Mouse (Mus musculus): ENCODE measurements around the gene Hykk.

DNA sequence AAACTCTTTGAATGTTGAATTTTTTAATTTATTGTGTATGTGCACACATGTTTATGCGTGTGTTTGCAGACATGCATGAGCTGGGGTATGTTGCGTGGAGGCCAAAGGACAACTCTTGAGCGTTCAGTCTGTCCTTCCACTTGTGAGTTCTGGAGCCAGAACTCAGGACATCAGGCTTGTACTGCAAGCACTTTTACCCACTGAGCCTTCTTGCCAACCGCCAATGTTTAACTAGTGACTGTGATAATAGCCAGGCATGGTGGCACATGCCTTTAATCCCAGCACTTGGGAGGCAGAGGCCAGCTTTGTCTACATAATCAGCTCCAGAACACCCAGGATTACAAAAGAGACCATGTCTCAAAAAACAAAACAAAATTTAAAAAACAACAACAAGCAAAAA, 25.0 kb downstream of the Hykk start:
- no peak for TF ChIP-seq CEBPB (IDR thresholded peaks at IDR 0.05; ENCODE audit: insufficient read depth, poor library complexity, severe bottlenecking)
- TF ChIP-seq POLR2A (IDR thresholded peaks at IDR 0.05; ENCODE audit: insufficient read length, low read depth), result no peak
- TF ChIP-seq TCF12 (IDR thresholded peaks at IDR 0.05; ENCODE audit: insufficient read depth, poor library complexity, severe bottlenecking), result no peak
- no peak for TF ChIP-seq USF1 (IDR thresholded peaks at IDR 0.05; ENCODE audit: low read depth)
- TF ChIP-seq REST (IDR thresholded peaks at IDR 0.05; ENCODE audit: insufficient read depth, insufficient read length), result no peak
- no peak for TF ChIP-seq TCF3 (IDR thresholded peaks at IDR 0.05; ENCODE audit: insufficient read length, low read depth)
- no peak for TF ChIP-seq MAX (IDR thresholded peaks at IDR 0.05; ENCODE audit: low read depth)
- TF ChIP-seq E2F4 (IDR thresholded peaks at IDR 0.05; ENCODE audit: insufficient read depth), result no peak
- no peak for TF ChIP-seq POLR2AphosphoS2 (IDR thresholded peaks at IDR 0.05; ENCODE audit: insufficient read length, low read depth)
- no peak for TF ChIP-seq MYOG (IDR thresholded peaks at IDR 0.05; ENCODE audit: control insufficient read depth in 1 of 3, insufficient read depth in 1 of 3, insufficient read length in 2 of 3, low read depth in 2 of 3)
- TF ChIP-seq MYOD1 (IDR thresholded peaks at IDR 0.05; ENCODE audit: control insufficient read depth in 1 of 3, insufficient read length in 2 of 3, low read depth in 2 of 3), result no peak
- no peak for TF ChIP-seq SRF (IDR thresholded peaks at IDR 0.05; ENCODE audit: control insufficient read depth, insufficient read length, low read depth)

Measured in myocyte (in vitro differentiated cells).